Mouse (Mus musculus) cerebellum, postnatal 10 days (tissue): ENCODE results near the gene Rpl18a.

ENCODE experiments used
- DNase-seq, 2 experiments: peaks; one replicate each; pipeline ENCODE4 v3.0.0; 2021; ENCODE audit warnings: mixed read lengths in 2 of 2

The Rpl18a gene

GRCm38 (mm10) chr8:70902211-70902610, 5.0 kb upstream of the Rpl18a start:
- peak in 1 of 2 experiments; percentile 29 for DNase-seq

- DNase-seq, result peak in 1 of 2 experiments; percentile 17
Observed at GRCm38 (mm10) chr8:70900872-70901387, 3.7 kb upstream of the Rpl18a start.

- DNase-seq, result peak in 1 of 2 experiments; percentile 7
Observed at GRCm38 (mm10) chr8:70899226-70899625, 2.0 kb upstream of the Rpl18a start.

GRCm38 (mm10) chr8:70898661-70899198, 1.5 kb upstream of the Rpl18a start:
- peak in 1 of 2 experiments; percentile 27 for DNase-seq

- DNase-seq, result peak; percentile 94 to 95
Observed at GRCm38 (mm10) chr8:70897681-70898413, 635 bp upstream of the Rpl18a start.

GRCm38 (mm10) chr8:70896316-70897020, 744 bp downstream of the Rpl18a start:
- peak in 1 of 2 experiments; percentile 8 for DNase-seq

GRCm38 (mm10) chr8:70895571-70896259, 1.5 kb downstream of the Rpl18a start:
- peak in 1 of 2 experiments; percentile 45 for DNase-seq

GRCm38 (mm10) chr8:70894771-70895545, 2.3 kb downstream of the Rpl18a start:
- DNase-seq, result no peak

- no peak for DNase-seq
Observed at GRCm38 (mm10) chr8:70894385-70894720, 2.9 kb downstream of the Rpl18a start.

GRCm38 (mm10) chr8:70893656-70894384, 3.4 kb downstream of the Rpl18a start:
- peak; percentile 84 to 88 for DNase-seq

- no peak for DNase-seq
Observed at GRCm38 (mm10) chr8:70892896-70893655, 4.1 kb downstream of the Rpl18a start.

- peak in 1 of 2 experiments; percentile 39 for DNase-seq
Observed at GRCm38 (mm10) chr8:70892022-70892895, 5.0 kb downstream of the Rpl18a start, which contains the start of gene Slc5a5. Gene Slc5a5 (minus strand): TSS chr8:70892757.

- peak in 1 of 2 experiments; percentile 42 for DNase-seq
Observed at GRCm38 (mm10) chr8:70891356-70891755, 5.9 kb downstream of the Rpl18a start.

- DNase-seq, result peak in 1 of 2 experiments; percentile 42
Observed at GRCm38 (mm10) chr8:70890656-70891055, 6.6 kb downstream of the Rpl18a start.

GRCm38 (mm10) chr8:70887669-70888068, 9.5 kb downstream of the Rpl18a start:
- DNase-seq, result peak in 1 of 2 experiments; percentile 52

- peak in 1 of 2 experiments; percentile 6 for DNase-seq
Observed at GRCm38 (mm10) chr8:70885612-70886011, 11.6 kb downstream of the Rpl18a start.

GRCm38 (mm10) chr8:70884683-70885082, 12.5 kb downstream of the Rpl18a start:
- DNase-seq, result peak in 1 of 2 experiments; percentile 11

- DNase-seq, result peak; percentile 67 to 77
Observed at GRCm38 (mm10) chr8:70884186-70884585, 13.0 kb downstream of the Rpl18a start.

GRCm38 (mm10) chr8:70880546-70880945, 16.7 kb downstream of the Rpl18a start:
- peak; percentile 42 to 46 for DNase-seq
